Mouse (Mus musculus) heart, embryonic 13.5 days (tissue): Measurements from ENCODE around the gene Serpinh1. TPM values are rescaled to one million over a fixed set of nuclear protein-coding genes. Genes with fewer than 3 reads are reported as not detected.

Experiments
- ATAC-seq: fragments of 200-750 bp; cut with Nextera tagmentation; 2 replicates; pipeline ENCODE4 v1.8.0; 2017; ENCODE audit warnings: moderate TSS enrichment; ENCODE audit not compliant: insufficient number of reproducible peaks, low FRiP score, low TSS enrichment; ENCODE audit errors: extremely low read depth
- H3K27ac ChIP-seq: fragments of 300-500 bp; sonication (generic); replicated peaks from 2 replicates; pipeline ENCODE4 v1.5.1; 2015; ENCODE audit warnings: moderate library complexity, mild to moderate bottlenecking, inconsistent platforms
- H3K27me3 ChIP-seq: fragments of 300-500 bp; sonication (generic); replicated peaks from 2 replicates; pipeline ENCODE4 v1.6.1; 2015; ENCODE audit warnings: mild to moderate bottlenecking, inconsistent platforms
- H3K36me3 ChIP-seq: fragments of 300-500 bp; sonication (generic); 2 replicates; pipeline ENCODE4 v1.6.1; 2015; ENCODE audit warnings: mild to moderate bottlenecking, inconsistent platforms
- H3K4me1 ChIP-seq: fragments of 300-500 bp; sonication (generic); 2 replicates; pipeline ENCODE4 v1.6.1; 2015; ENCODE audit warnings: inconsistent platforms
- H3K4me2 ChIP-seq: fragments of 300-500 bp; sonication (generic); 2 replicates; pipeline ENCODE4 v1.6.1; 2015; ENCODE audit warnings: inconsistent platforms, mild to moderate bottlenecking, moderate library complexity
- H3K4me3 ChIP-seq: fragments of 300-500 bp; sonication (generic); 2 replicates; pipeline ENCODE4 v1.5.1; 2015; ENCODE audit warnings: moderate library complexity, mild to moderate bottlenecking, inconsistent platforms
- H3K9ac ChIP-seq: fragments of 300-500 bp; sonication (generic); 2 replicates; pipeline ENCODE4 v1.6.1; 2015; ENCODE audit warnings: inconsistent platforms, mild to moderate bottlenecking, moderate library complexity
- H3K9me3 ChIP-seq: fragments of 300-500 bp; sonication (generic); 2 replicates; pipeline ENCODE4 v1.6.1; 2016; ENCODE audit warnings: inconsistent platforms
- WGBS: fragments of 180-500 bp; shearing (Covaris S2); methylation state at CpG from one replicate; pipeline ENCODE4 v1.1.7; 2015; ENCODE audit warnings: mixed read lengths; 5-methylcytosine and 5-hydroxymethylcytosine counted together
- polyA plus RNA-seq: library from polyadenylated mRNA; unstranded; fragments of >200 nt; fragmentation: Nextera tagmentation; extraction: Ambion mirVana; gene quantifications from 2 replicates; pipeline ENCODE4 v1.2.1, GENCODE M21; 2015

Gene Serpinh1
- polyA plus RNA-seq = 1,205 and 1,287 TPM in 2 replicates

- peak within 1 kb of the TSS; percentile 79 for H3K4me3 ChIP-seq
- no peaks in the 10 kb centered on the region for H3K9me3 ChIP-seq
- H3K4me2 ChIP-seq = peak within 1 kb of the TSS; percentile 92
- H3K27me3 ChIP-seq = no peaks in the 10 kb centered on the region
- peaks cover 37% of the 10 kb centered on the region for H3K36me3 ChIP-seq
- H3K9ac ChIP-seq = peak within 1 kb of the TSS; percentile 91
- WGBS = under 1% methylated on average over 35 of the region's 35 CpGs
- H3K4me1 ChIP-seq = peaks cover 81% of the 10 kb centered on the region
- peak; percentile 69 for ATAC-seq
- peak within 1 kb of the TSS; percentile 100 for H3K27ac ChIP-seq
These were observed at the start of gene Serpinh1 for GRCm38 (mm10) chr7:99352526-99353400. Serpinh1 (minus strand) TSS chr7:99353239.

DNA sequence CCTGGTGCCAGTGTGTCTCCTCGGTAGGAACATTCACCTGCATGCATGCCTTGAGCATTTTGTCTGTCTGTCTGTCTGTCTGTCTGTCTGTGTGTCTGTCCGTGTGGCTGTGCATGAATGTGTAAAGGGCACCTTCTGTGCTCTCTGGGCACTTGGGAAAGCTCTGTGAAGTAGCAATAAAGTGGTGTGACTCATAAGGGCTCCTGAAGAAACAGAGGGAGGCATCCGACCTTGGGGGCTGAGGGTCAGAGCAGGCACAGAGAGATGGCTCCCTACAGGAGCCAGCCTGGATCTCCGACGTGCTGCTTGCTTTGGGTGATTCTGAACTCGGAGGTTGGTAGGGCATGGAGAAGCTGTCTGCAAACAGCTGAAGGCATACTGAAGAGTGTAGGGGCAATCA, 49.4 kb upstream of the Serpinh1 start:
- no peaks in the 10 kb centered on the region for H3K9me3 ChIP-seq
- peaks cover 27% of the 10 kb centered on the region for H3K36me3 ChIP-seq
- no peak overlapping the region for H3K9ac ChIP-seq
- ATAC-seq = no peak
- peaks cover 39% of the 10 kb centered on the region for H3K4me1 ChIP-seq
- no peaks in the 10 kb centered on the region for H3K27me3 ChIP-seq
- H3K4me3 ChIP-seq = no peak overlapping the region
- 62% methylated on average over 6 of the region's 6 CpGs for WGBS
- H3K27ac ChIP-seq = no peak overlapping the region
- no peak overlapping the region for H3K4me2 ChIP-seq

DNA sequence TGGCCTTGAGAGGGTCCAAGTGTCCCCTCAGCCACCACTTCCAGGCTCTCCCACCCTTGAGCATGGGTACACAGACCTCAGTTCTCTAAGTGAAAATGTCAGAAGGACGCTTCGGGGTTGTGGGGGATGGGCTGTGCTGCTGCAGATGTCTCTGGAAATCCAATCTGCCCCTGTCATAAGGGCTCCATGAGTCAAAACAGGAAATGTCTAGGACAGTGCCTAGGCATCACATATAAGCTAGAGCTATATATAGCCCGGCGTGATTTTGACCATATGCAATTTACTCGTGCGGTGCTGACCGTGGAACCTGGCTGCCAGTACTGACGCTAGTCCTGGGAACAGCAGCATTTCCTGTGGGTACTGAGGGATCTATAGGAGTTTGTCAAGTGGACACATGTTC, 48.3 kb upstream of the Serpinh1 start:
- peaks cover 24% of the 10 kb centered on the region for H3K36me3 ChIP-seq
- no peaks in the 10 kb centered on the region for H3K9me3 ChIP-seq
- no peak overlapping the region for H3K9ac ChIP-seq
- H3K27ac ChIP-seq = no peak overlapping the region
- H3K4me3 ChIP-seq = no peak overlapping the region
- H3K4me1 ChIP-seq = peaks cover 48% of the 10 kb centered on the region
- H3K4me2 ChIP-seq = no peak overlapping the region
- ATAC-seq = no peak
- 46% methylated on average over 8 of the region's 8 CpGs for WGBS
- H3K27me3 ChIP-seq = no peaks in the 10 kb centered on the region

GRCm38 (mm10) chr7:99396994-99397659, 44.1 kb upstream of the Serpinh1 start:
- Histone ChIP-seq H3K4me3 (no peak overlapping the region), H3K36me3 (peaks cover 31% of the 10 kb centered on the region), H3K9me3 (no peaks in the 10 kb centered on the region), H3K4me2 (peak overlapping the region; percentile 7; the same call in 1 of the 2 replicates), H3K27me3 (no peaks in the 10 kb centered on the region), H3K4me1 (peaks cover 56% of the 10 kb centered on the region), H3K9ac (peak overlapping the region; percentile 40; the same call in 1 of the 2 replicates), H3K27ac (peak overlapping the region; percentile 44)
- no peak for ATAC-seq
- WGBS = 57% methylated on average over 11 of the region's 11 CpGs

- peaks cover 50% of the 10 kb centered on the region for H3K4me1 ChIP-seq
- H3K36me3 ChIP-seq = peaks cover 37% of the 10 kb centered on the region
- no peak overlapping the region for H3K4me2 ChIP-seq
- H3K4me3 ChIP-seq = no peak overlapping the region
- no peak for ATAC-seq
- WGBS = 50% methylated on average over 11 of the region's 11 CpGs
- peak overlapping the region; percentile 15; the same call in 1 of the 2 replicates for H3K9ac ChIP-seq
- H3K27ac ChIP-seq = peak overlapping the region; percentile 44
- no peaks in the 10 kb centered on the region for H3K9me3 ChIP-seq
- no peaks in the 10 kb centered on the region for H3K27me3 ChIP-seq
These were observed 43.0 kb upstream of the Serpinh1 start for GRCm38 (mm10) chr7:99395908-99396616.

DNA sequence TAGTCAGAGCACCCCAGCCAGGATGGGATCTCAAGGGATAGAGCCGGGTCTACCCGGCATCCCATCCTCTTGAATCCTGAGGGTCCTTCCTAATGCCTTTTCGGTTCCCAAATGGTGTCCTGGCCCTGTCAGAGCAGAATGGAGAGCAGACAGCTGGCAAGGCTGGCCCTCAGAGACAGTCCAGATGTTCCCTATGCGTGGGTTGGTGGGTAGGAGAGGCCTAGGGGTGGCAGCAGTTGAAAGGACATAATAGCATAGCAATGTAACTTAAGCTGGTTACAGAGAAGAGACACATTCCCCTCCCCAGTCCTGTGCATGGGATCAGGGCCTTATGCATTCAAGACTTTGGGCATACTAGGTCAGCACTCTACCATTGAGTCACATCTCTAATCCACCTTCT, 42.3 kb upstream of the Serpinh1 start:
- WGBS = 76% methylated on average over 4 of the region's 4 CpGs
- H3K27me3 ChIP-seq = no peaks in the 10 kb centered on the region
- peaks cover 37% of the 10 kb centered on the region for H3K36me3 ChIP-seq
- H3K9ac ChIP-seq = peak overlapping the region; percentile 15; the same call in 1 of the 2 replicates
- ATAC-seq = no peak
- no peak overlapping the region for H3K4me2 ChIP-seq
- H3K27ac ChIP-seq = no peak overlapping the region
- no peak overlapping the region for H3K4me3 ChIP-seq
- H3K4me1 ChIP-seq = peaks cover 55% of the 10 kb centered on the region
- no peaks in the 10 kb centered on the region for H3K9me3 ChIP-seq

GRCm38 (mm10) chr7:99393711-99394325, 40.8 kb upstream of the Serpinh1 start:
- Histone ChIP-seq H3K4me1 (peaks cover 71% of the 10 kb centered on the region), H3K9ac (no peak overlapping the region), H3K36me3 (peaks cover 33% of the 10 kb centered on the region), H3K4me2 (no peak overlapping the region), H3K4me3 (no peak overlapping the region), H3K9me3 (no peaks in the 10 kb centered on the region), H3K27ac (no peak overlapping the region), H3K27me3 (no peaks in the 10 kb centered on the region)
- no peak for ATAC-seq
- 74% methylated on average over 13 of the region's 13 CpGs for WGBS

DNA sequence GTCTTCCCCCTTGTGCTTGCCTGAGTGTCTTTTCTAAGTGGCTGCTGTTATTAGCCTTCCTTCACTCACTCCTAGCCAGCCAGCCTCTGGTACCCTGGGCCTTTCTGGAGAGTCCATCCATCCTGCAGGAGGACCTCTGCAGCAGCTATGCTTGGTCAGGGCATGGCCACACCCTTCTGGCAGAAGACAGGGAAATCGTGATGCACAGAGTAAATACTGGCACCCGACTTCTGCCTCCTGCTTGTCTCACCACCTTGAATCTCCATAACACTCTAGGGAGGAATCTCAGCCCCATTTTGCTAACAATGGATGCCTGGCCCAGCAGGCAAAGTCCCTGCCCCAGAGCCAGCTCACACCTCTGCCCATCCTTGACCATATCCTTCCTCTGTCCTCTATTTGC, 39.7 kb upstream of the Serpinh1 start:
- Histone ChIP-seq H3K4me1 (peaks cover 75% of the 10 kb centered on the region), H3K27ac (no peak overlapping the region)
- 66% methylated on average over 2 of the region's 2 CpGs for WGBS

DNA sequence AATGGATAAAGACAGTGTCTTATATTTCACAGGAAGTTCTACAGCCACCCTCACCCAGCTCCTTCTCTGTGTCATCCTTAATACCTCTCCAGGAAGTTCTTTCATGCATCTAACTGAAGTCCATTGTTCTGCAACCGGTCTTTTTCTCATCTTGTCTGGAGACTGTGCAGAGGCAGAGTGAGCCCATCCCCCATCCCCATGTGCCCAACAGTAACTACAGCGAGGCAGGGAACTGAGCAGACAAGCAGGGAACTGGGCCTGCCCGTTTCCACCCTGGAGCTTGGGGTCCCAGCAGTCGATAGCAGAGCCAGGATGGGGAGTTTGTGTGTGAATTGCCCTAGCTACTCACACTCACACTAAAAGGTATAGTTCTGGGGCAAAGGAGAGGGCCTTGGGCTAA, 37.5 kb upstream of the Serpinh1 start:
- Histone ChIP-seq H3K36me3 (peaks cover 46% of the 10 kb centered on the region), H3K4me1 (peaks cover 73% of the 10 kb centered on the region), H3K27ac (no peak overlapping the region), H3K9ac (no peak overlapping the region; the same call in 1 of the 2 replicates), H3K9me3 (no peaks in the 10 kb centered on the region), H3K4me3 (no peak overlapping the region), H3K4me2 (no peak overlapping the region), H3K27me3 (no peaks in the 10 kb centered on the region)
- WGBS = 42% methylated on average over 4 of the region's 4 CpGs
- no peak for ATAC-seq

More for the DNA sequence above, 39.7 kb upstream of the Serpinh1 start:
- no peak overlapping the region for H3K4me2 ChIP-seq
- no peak overlapping the region for H3K9ac ChIP-seq
- peaks cover 40% of the 10 kb centered on the region for H3K36me3 ChIP-seq
- no peak for ATAC-seq
- no peaks in the 10 kb centered on the region for H3K27me3 ChIP-seq
- H3K9me3 ChIP-seq = no peaks in the 10 kb centered on the region
- H3K4me3 ChIP-seq = no peak overlapping the region

GRCm38 (mm10) chr7:99387356-99387755, 34.3 kb upstream of the Serpinh1 start:
- Histone ChIP-seq H3K36me3 (peaks cover 32% of the 10 kb centered on the region), H3K4me1 (peaks cover 89% of the 10 kb centered on the region), H3K9me3 (no peaks in the 10 kb centered on the region), H3K27ac (no peak overlapping the region), H3K27me3 (no peaks in the 10 kb centered on the region), H3K9ac (0 out of 2 replicates have a peak overlapping the region, but pooled peaks have one; percentile 2), H3K4me3 (no peak overlapping the region), H3K4me2 (no peak overlapping the region)
- WGBS = 88% methylated on average over 5 of the region's 5 CpGs
- no peak for ATAC-seq

- Histone ChIP-seq H3K36me3 (peaks cover 27% of the 10 kb centered on the region), H3K4me2 (no peak overlapping the region), H3K27ac (no peak overlapping the region), H3K9me3 (no peaks in the 10 kb centered on the region), H3K27me3 (no peaks in the 10 kb centered on the region), H3K4me1 (peaks cover 93% of the 10 kb centered on the region), H3K9ac (no peak overlapping the region), H3K4me3 (no peak overlapping the region)
- ATAC-seq = no peak
- 84% methylated on average over 4 of the region's 4 CpGs for WGBS
These were observed 33.8 kb upstream of the Serpinh1 start for GRCm38 (mm10) chr7:99386811-99387210.
